Mouse (Mus musculus) yolk sac, embryonic 10.5 days (tissue): Measurements from ENCODE around the gene Msmp.
"Not testable (repeated sequence)": the region's sequence is repeated elsewhere in the genome, so short reads cannot be mapped to it uniquely, and the experiment has no call there.

Experiments used
- DNase-seq: peaks from one replicate; pipeline ENCODE4 v3.0.0-alpha.2; 2017; ENCODE audit warnings: low spot score

Gene Msmp

GRCm38 (mm10) chr4:43561436-43561996 is 22.8 kb downstream of the Msmp start:
- no peak for DNase-seq

GRCm38 (mm10) chr4:43560976-43561375 is 23.3 kb downstream of the Msmp start:
- DNase-seq = no peak

- peak; percentile 52 for DNase-seq
These were observed 24.1 kb downstream of the Msmp start for GRCm38 (mm10) chr4:43560243-43560611.

GRCm38 (mm10) chr4:43559519-43560242 is 24.6 kb downstream of the Msmp start:
- DNase-seq = no peak

GRCm38 (mm10) chr4:43558631-43559356 is 25.5 kb downstream of the Msmp start:
- DNase-seq = peak; percentile 87

- DNase-seq = peak; percentile 87
These were observed 26.2 kb downstream of the Msmp start for GRCm38 (mm10) chr4:43558028-43558630.

GRCm38 (mm10) chr4:43555926-43556325 is 28.4 kb downstream of the Msmp start:
- DNase-seq = no peak

- DNase-seq = no peak
These were observed 30.4 kb downstream of the Msmp start for GRCm38 (mm10) chr4:43553891-43554290.

GRCm38 (mm10) chr4:43552437-43552836 is 31.9 kb downstream of the Msmp start:
- DNase-seq = no peak

GRCm38 (mm10) chr4:43551854-43552253 is 32.4 kb downstream of the Msmp start:
- DNase-seq = not testable (repeated sequence)

GRCm38 (mm10) chr4:43549055-43549454 is 35.2 kb downstream of the Msmp start:
- no peak for DNase-seq

- DNase-seq = no peak
These were observed 37.1 kb downstream of the Msmp start for GRCm38 (mm10) chr4:43547160-43547559.

GRCm38 (mm10) chr4:43546375-43547047 is 37.8 kb downstream of the Msmp start:
- no peak for DNase-seq

GRCm38 (mm10) chr4:43542044-43542443 is 42.2 kb downstream of the Msmp start:
- no peak for DNase-seq

GRCm38 (mm10) chr4:43536031-43536430 is 48.3 kb downstream of the Msmp start:
- no peak for DNase-seq

GRCm38 (mm10) chr4:43535628-43536027 is 48.7 kb downstream of the Msmp start:
- no peak for DNase-seq

- DNase-seq = no peak
These were observed 51.0 kb downstream of the Msmp start for GRCm38 (mm10) chr4:43533270-43533669.
